Mouse (Mus musculus): ENCODE data around the gene Olfr115. TPM values are rescaled to one million over a fixed set of nuclear protein-coding genes. Genes with fewer than 3 reads are reported as not detected.

Olfr115 gene
- total RNA-seq (2023) = not detected

DNA sequence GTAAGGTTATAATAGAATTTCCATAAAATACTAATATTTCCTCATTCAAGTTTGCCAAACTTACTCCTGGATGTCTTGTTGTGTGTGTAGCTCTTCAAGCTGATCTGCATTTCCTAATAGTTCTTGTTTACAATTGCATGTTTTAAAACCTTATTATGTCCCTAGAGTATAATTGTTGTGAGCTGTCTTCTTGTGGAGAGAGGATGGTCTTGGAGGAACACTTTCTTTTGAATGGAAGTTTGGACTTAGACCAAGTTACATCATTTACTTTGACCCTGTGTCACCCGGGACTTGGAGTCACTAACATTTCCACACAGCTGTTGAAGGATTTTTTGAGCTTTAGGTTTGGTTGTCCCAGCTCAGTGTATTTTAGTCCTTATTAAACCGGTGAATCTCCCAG lies at the start of gene Olfr115, which contains the start of gene Olfr116:
Olfr115 (minus strand) TSS at position 101 of the 400 bp plus-strand sequence.
Olfr116 (minus strand) TSS at position 191 of the 400 bp plus-strand sequence.

DNA sequence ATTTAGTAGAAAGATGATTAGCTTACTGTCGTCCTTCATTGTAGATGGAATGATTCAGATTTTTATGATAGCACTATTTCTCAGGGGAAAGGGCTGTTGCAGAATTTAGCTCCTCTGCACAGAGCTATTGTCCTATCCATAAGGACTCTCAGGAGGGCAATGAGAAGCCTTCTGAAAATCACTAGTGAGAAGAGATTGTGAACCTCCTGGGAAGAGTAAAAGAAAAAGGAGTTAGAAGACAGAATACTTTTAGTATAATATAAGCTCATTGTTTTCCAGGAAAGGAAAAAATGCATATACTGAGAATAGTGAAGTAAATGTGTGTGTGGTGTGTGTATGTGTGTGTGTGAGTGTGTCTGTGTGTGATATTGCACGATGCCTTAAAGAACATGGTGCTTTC lies 39.8 kb upstream of the Olfr115 start, which contains the start of gene Olfr118:
Olfr118 (plus strand) TSS at position 301 of the 400 bp plus-strand sequence.

DNA sequence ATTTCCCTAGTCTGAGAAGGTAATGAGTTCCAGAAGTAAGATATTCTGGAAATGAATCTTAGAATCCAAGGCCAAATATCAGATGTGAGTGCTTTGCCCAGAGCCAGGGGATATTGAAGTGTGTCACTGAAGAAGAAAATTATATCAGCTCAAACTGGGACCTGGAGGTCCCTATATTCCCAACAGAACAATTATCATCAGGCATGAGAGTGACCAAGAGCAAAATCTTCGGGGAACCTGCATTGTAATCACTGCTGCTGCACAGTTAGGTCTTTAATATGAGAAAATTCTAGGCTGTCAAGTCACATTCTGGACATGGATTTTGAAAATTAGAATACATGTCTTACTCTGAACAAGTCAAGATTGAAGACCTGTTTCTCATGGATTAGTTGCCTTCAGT lies 36.8 kb upstream of the Olfr115 start, which contains the start of gene Olfr117:
Olfr117 (minus strand) TSS at position 101 of the 400 bp plus-strand sequence.

DNA sequence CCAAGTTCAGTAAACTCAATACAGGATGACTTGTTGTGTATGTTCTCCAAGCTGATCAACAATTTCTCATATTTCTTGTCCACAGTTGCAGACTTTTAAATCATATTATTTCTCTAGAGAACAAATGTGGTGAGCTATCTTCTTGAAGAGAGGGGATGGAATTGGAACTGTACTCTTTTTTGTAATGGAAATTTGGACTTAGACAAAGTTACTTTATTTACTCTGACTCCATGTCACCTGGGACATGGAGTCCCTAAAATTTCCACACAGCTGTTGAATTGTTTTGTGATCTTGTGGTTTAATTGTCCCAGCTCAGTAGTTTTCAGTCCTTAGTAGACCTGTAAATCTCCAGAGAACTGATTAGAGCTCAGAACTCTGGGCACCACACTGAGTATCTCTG lies 34.3 kb downstream of the Olfr115 start, which contains the start of gene Olfr114:
Olfr114 (minus strand) TSS at position 101 of the 400 bp plus-strand sequence.

DNA sequence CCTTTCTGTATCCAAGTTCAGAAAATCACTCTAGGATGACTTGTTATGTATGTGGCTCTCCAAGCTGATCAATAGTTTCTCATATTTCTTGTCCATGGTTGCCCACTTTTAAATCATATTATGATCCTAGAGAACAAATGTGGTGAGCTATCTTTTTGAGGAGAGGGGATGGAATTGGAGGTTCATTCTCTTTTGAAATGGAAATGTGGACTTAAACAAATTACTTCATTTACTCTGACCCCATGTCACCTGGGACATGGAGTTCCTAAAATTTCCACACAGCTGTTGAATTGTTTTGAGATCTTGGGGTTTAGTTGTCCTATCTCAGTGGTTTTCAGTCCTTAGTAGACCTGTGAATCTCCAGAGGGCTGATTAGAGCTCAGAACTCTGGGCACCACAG lies 49.3 kb downstream of the Olfr115 start, which contains the start of gene Olfr113:
Olfr113 (minus strand) TSS at position 101 of the 400 bp plus-strand sequence.

DNA sequence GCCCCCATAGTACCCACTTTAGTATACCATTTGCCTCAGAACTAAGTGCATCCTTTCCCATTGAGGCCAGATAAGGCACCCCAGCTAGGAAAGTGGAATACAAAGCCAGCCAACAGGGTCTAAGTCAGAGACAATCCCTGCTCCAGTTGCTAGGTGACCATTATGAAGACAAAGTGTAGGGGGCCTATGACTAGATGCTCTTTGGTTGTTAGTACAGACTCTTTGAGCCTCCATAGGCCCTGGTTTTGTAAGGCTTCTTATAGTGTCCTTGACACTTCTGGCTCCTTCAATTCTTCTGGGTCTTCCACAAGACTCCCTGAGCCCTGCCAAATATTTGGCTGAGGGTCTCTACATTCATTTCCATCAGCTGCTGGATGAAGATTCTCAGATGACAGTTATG lies 57.6 kb downstream of the Olfr115 start, which contains the start of gene Olfr112:
Olfr112 (minus strand) TSS at position 101 of the 400 bp plus-strand sequence.

Other genes with a start within 250 kb of the Olfr115 start
- gene Olfr105-ps, start 248.1 kb downstream of the Olfr115 start, total RNA-seq (2023) = not detected
- not detected for gene Olfr106-ps, start 236.7 kb downstream of the Olfr115 start, total RNA-seq (2023)
- not detected for gene Olfr107, start 227.9 kb downstream of the Olfr115 start, total RNA-seq (2023)
- not detected for gene Olfr108, start 181.6 kb downstream of the Olfr115 start, total RNA-seq (2023)
- gene Olfr109, start 168.2 kb downstream of the Olfr115 start, total RNA-seq (2023) = not detected
- not detected for gene H2-M2, start 143.6 kb downstream of the Olfr115 start, total RNA-seq (2023)
- gene Olfr110, start 134.6 kb downstream of the Olfr115 start, total RNA-seq (2023) = not detected
- gene Olfr111, start 119.1 kb downstream of the Olfr115 start, total RNA-seq (2023) = not detected
- not detected for gene Olfr112, start 57.7 kb downstream of the Olfr115 start, total RNA-seq (2023)
- not detected for gene Olfr113, start 49.4 kb downstream of the Olfr115 start, total RNA-seq (2023)
- not detected for gene Olfr114, start 34.4 kb downstream of the Olfr115 start, total RNA-seq (2023)
- gene Olfr116, start 90 bp upstream of the Olfr115 start, total RNA-seq (2023) = not detected
- gene Olfr117, start 36.7 kb upstream of the Olfr115 start, total RNA-seq (2023) = not detected
- gene Olfr118, start 39.9 kb upstream of the Olfr115 start, total RNA-seq (2023) = not detected
- not detected for gene Olfr119, start 69.5 kb upstream of the Olfr115 start, total RNA-seq (2023)
- gene Olfr120, start 94.7 kb upstream of the Olfr115 start, total RNA-seq (2023) = not detected
- not detected for gene Olfr121, start 121.7 kb upstream of the Olfr115 start, total RNA-seq (2023)
- not detected for gene Olfr122, start 141.5 kb upstream of the Olfr115 start, total RNA-seq (2023)
- not detected for gene Olfr123, start 166.4 kb upstream of the Olfr115 start, total RNA-seq (2023)
- gene Olfr124, start 172.8 kb upstream of the Olfr115 start, total RNA-seq (2023) = not detected
- gene Olfr125, start 205.8 kb upstream of the Olfr115 start, total RNA-seq (2023) = not detected
- not detected for gene Olfr126, start 220.4 kb upstream of the Olfr115 start, total RNA-seq (2023)